Mouse (Mus musculus): ENCODE data around the gene Prune2.

- TF ChIP-seq POLR2A (IDR thresholded peaks at IDR 0.05; ENCODE audit: low read depth, low read length) (no peak), CTCF (conservative IDR thresholded peaks at IDR 0.05; ENCODE audit: insufficient read depth, insufficient read length, low read depth, low read length) (no peak)
Measured at GRCm38 (mm10) chr19:17168186-17168585, 212.3 kb downstream of the Prune2 start.
